Mouse (Mus musculus) forelimb bud, embryonic 11.5 days (tissue): ENCODE data around the gene Ranbp3.

Experiments
- DNase-seq: peaks from one replicate; pipeline ENCODE4 v3.0.0-alpha.2; 2012; ENCODE audit warnings: low read depth, low spot score

Gene Ranbp3

DNA sequence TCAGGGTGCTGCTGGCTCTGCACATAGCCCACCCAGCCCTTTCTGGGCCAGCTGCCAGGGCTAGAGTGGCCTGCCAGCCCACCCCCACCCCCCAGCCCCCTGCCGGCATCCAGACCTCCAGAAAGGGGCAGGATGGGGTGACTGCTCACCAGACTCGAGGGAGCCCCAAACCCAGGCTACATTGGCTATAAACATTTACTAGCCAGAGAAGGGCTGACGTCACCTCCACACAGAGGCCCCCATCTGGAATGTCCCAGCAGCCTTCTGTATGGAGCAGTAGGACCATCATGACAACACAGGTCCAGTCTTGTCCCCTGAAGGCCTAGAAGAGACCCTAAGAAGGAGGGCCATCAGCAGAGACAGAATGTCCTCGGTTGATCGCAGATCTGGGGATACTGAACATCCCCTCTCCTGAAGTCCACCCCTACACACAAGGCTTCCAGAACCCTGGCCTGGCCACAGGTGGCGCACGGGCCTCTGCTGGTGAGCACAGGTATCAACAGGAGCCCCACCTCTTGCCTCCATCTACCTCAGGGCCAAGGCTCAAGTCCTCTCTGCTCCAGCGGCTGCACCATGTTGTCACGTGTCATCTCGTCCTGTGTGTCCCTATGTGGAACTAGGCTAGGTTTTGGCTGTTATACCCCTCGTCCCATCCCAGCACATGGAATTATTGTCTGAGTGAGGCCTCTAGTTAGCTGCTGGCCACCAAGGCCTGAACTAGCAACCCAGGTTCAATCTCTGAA, 50.5 kb downstream of the Ranbp3 start:
- no peak for DNase-seq

DNA sequence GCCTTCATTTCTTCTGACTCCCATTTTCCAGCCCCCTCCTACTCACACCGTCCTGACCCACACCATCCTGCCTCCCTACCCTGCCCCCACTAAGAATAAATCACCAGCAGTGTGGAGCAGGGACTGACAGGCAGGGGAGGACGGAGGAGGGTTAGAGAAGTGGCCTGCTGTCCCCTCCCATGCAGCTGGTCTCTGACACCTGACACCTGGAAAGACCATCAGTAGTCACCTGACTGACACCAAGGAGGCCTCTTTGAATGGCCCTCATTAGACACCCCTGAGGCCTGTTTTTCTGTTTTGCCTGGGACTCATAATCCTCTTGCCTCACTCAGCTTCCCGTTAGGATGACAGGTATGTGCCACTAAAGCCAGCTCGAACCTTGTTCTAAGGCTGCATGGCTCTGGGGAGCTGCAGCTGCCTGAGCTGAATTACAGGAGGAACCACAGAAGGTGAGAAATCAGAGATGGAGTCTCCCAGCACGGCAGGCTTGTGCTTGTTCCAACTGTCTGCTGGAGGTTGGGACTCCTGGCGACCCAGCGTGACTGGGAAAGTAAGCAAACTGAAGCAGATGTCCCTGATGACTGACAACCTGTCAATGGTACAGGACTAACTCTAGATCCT, 54.0 kb downstream of the Ranbp3 start:
- DNase-seq, result peak; percentile 32

DNA sequence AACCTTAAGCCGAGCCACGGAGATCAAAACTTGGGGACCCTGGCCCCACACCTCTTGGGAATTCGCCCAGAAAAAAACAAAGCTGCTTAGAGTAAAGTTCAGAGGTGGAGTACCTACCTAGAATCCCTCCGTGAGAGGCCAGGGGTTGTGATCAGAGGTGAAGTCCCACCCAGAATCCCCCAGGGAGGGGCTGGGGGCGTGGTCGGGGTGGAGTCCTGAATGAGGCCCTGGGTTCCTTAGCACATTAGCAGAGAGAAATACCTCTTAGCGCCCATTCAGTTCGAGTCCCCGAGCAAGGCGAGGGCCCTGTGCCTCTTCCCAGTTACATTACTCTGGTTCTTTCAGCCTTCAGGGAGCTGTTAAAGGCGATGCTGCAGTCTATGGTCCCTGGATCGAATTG, 54.6 kb downstream of the Ranbp3 start:
- DNase-seq, result peak; percentile 29

DNA sequence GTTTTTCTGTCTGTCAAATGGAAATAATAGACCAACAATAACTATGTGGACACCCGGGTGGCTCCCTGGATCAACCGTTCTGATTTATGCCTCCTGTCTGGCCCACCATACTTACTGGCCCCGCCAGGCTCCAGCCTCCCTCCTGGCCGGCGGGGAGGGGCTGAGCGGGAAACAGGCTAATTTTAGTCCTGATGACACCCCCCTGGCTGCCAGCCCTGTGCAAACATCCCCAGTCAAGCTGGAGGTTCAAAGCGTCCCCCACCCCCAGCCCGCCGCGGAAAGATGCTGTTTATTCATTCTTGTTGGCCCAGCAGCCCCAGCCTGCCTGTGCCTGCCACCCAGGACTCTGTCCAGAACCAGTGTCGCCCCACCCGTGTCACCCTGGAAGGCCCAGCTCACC, 55.0 kb downstream of the Ranbp3 start:
- DNase-seq, result no peak

DNA sequence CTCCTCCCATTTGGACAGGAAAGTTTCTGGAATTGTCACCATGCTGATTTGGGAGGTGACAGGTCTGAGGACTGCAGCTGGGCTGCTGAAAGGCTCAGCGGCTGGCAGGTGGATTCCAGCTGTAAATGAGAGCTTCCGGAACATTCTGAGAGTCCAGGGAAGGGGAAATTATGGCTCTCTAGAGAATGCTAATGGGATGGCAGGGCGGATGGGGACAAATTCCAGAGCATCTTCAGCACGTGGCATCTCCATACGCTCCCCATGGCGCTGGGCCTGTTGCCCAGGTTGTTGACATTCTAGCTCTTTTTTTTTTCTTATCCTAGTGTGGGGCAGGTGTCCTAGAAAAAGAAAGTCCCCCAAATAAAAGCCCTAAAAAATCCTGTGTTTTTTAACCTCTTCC, 56.1 kb downstream of the Ranbp3 start:
- no peak for DNase-seq

DNA sequence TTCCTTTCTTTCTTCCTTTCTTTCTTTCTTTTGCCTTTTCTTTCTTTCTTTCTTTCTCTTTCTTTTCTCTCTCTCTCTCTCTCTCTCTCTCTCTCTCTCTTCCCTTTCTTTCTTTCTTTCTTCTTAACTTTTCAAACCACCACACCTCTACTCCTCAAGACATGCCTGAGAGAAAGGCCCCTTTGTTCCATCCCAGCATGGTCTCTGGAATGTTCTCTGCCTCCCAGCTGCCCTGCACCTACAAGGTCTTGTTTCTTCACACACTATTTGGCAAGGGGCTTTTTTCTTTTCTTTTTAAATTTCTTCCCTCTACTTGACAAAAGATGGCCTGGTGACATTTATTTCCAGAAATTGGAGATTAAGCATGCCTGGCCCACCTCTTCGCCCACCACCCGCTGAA, 56.6 kb downstream of the Ranbp3 start:
- no peak for DNase-seq

DNA sequence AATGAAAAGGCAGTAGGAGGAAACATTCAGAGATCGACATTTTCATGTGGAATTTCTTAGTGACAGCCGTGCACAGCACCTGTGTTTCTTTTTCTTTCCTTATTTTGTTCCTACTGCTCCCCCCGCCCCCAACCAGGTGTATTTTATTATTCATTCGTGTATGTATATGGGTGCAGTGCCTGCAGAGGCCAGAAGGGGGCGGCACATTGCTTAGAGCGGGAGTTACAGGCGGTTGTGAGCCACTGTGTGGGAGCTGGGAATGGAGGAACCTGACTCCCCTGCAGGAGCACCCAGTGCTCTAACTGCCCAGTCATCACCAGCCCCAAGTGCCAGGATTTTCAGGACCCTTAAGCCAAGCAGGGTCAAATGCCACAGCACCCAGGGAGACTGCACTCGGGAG, 63.4 kb downstream of the Ranbp3 start:
- DNase-seq, result no peak

DNA sequence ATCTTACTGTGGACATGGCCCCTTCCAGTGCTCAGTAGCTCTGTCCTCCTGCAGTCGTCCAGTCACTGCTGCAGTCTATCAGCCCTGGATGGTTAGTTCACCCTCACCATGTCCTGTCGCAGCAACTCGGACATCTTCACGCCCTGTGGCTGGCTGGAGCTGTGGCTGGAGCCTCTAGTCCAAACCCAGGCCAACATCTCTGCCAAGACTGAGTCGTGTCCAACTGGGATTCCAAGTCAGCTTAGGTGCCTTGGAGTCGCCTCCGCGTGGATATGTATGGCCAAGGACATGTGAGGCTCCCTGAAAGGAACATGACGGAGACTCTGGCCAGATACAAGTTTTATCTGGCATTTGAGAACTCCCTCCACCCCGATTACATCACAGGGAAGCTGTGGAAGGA, 65.1 kb downstream of the Ranbp3 start:
- DNase-seq, result no peak

DNA sequence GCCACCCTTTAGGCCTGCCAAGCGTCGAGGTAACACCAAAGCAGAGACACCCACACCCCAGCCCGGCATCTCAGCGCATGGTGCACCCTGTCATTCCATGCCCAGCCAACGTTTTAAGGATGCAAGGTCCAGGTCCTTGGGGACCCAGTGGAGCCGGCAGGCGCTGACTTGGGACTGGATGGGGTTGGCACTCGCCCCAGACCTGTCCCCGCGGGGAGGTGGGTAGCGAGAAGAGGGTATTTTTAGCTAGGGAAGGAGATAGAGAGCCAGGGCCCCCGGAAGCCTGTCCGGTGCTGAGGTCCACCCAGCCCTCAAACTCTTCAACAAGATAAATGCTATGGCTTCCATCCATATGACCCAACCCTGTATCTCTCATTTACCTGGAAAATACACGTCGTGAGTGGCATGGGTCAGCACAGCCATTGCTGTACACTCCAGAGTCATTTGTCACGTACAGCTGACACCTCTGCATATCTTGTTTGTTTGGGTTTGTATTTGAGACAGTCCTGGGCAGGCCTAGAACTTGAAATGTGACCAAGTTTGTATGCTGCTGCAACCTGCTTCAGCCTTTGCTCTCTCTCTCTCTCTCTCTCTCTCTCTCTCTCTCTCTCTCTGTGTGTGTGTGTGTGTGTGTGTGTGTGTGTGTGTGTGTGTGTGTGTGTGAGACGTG, 67.2 kb downstream of the Ranbp3 start:
- no peak for DNase-seq

DNA sequence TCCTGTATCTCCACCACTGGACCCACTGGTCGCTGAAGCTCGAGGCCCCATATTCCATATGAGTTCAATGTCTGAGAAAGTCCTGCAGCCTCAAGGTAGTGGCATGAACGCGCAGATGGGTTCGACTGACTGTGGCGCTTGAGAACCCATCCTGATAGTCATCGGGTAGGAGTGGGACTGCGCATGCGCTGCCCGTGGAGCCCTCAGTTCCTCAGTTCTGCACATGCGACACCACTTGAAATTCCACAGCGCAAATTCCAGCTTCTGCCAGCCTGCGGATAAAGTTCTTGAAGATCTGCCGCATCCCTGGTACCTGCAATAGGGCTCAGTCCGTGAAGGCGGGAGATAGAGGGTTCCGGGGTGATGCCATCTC, 67.7 kb downstream of the Ranbp3 start:
- DNase-seq, result no peak

DNA sequence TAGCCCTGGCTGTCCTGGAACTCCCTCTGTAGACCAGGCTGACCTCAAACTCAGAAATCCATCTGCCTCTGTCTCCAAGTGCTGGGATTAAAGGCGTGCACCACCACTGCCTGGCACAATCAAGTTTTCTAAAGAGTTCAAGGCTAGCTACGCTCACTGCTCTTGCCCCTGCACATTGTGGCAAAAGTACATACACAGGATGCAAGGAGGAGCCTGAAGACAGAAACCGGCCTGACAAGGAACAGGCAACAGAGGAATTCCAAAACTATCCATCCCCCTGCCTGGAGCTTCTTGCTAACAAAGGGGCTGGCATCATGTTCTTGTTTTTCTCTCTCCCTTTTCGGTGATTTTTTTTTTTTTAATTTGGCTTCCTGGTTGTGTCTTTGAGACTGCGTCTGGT, 71.1 kb downstream of the Ranbp3 start:
- no peak for DNase-seq

DNA sequence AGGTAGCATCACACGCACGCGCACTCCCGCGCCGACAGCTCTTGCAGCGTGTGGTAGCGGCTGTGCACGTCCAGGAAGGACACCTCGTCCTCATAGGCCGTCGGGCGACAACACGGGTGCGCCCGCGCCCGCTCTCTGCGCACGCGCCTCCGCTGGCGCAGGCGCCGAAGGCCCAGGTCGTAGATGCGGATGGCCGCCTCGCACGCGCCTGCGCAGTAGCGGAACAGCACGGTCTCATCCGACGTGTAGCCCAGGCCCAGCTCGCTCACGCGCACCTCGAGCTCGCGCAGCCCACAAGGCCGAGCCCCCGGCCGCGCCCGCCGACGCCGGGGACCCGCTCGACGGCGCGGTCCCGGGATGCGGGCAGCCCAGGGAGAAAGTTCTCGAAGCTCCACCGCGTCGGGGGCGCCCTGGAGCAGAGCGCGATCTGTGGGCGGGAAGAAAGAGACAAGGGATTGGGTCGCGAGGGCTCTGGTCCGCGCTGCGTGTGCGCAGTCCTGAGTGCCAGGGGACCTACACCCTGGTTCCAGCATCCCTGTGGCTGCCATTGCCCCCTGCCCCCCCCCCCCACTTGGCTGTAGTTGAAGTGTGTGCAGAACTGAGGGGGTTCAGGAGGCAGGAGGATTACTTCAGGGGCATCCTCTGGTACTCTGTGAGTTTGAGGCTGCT, 78.4 kb downstream of the Ranbp3 start:
- peak; percentile 66 for DNase-seq

DNA sequence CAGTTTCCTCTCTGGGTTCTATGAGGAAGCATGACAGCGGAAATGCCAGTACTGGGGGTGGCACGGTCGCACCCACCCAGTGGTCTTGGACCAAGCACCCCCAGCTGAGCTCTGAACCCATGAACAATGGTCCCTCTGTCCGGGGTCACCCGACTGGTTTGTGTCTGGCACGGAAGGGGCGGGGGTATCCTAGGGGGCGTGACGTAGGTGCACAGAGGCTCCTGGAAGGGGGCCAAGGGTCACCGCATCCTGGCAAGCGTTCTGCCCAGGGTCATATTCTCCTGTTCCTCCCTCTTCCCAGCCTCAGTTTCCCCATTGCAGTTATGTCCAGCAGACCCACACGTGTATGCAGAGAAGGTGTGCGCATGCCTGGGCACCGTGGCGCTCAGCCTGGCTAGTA, 80.4 kb downstream of the Ranbp3 start:
- DNase-seq, result no peak

DNA sequence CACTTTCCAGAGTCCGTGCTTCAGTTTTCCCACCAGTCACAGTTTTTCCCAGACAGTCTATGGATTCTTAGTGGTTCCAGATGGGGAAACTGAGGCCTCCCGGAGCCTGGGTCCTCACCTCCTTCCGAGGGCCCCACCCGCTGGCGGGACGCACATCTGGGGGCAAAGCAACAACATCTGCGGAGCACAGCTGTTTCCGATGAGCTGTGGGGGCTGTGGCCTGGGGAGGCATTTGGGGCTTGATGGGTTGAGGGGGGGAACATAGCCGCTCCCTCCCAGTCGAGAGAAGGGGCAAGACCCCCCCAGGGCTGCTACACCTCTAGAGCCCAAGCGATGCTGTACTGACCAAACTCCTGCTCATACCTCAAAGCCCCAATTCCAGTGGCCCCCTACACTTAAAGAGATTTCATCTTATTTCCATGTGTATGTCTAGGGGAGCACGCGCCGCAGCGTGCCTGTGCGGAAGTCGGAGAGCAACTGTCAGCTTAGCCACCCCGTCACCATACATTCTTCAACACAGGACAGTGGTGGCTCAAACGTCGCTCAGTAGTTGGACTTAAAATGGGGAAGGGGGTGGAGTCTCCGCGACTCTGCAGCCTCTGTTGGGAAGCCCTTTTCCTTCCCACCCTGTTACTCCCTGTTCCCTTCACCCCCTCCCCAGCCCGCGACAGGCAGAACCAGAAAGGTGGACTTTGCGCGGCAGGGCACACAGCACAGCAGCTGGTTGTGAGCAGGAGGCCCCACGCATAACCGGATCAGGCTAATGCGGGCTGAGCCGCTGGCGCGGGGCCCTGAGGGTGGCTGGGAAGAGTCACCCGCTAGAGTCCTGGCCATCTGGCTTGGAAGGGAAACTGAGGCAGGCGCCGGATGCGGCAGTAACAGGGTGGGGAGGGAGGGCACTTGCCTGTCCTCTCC, 81.4 kb downstream of the Ranbp3 start:
- no peak for DNase-seq

DNA sequence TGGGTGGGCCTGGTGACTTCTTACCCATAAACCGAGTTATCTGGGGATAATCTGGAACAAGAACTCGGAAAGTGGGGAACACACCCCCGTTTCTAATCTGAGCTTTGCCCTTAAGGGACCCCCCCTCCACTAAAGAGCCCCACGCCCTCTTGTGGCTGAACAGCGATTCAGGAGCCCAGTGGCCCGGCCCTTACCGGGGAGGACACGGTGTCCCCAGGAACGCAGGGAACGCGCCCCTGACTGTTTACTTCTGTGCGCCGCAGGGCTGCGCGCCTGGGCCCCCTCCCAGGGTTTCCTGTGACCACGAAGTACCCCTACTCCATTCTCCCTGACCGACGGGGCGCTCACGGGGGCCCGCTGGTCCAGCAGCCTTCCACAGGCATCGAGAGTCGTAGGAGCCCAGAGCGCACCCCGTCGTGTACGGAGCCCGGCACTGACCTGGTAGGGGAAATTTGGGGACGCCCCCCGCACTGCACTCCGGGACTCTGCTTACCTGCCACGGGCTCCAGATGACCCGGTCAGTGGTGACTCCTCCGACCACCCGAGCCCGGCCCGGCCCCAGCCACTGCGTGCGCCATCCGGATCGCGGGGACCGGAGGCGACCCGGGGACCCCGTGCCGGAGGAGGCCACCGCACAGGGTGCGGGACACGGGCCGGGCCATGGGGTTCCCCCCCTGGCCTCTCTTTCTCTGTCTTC, 83.8 kb downstream of the Ranbp3 start:
- no peak for DNase-seq

DNA sequence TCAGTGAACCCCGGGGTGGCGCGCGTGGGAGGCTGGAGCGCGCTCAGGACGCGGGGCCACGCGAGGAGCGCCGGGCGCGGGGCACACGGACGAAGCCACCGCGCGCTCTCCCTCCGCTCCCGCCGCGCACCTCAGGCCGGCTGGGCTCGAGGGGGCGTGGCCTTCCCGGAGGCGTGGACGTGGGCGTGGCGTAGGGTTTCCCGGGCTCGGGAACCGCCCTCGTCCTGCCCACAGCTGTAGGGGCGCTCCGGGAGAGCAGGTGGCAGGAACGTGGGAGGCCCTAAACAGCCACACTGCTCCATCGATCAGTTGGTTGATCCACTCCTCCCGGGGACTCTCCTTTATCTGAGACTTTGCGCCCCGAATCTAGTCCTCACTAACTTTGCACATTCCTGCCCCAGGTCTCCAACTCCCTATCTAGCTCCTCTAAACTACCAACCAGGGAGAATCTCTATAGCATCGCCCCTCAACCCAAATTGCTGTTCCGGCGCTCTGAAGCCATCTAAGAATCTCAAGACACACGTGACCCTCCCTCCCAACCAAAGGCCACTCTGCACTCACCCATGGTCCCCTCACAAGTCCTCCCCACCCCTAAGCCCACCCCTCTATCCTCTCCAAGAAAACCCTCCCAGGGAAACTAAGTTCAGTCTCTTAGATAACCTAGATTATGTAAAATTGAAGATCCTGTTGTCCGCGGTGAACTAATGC, 84.5 kb downstream of the Ranbp3 start, which contains the start of gene Nrtn:
Gene Nrtn, minus strand, starts transcription at position 115 of the 708 bp plus-strand sequence.
- peak; percentile 79 for DNase-seq

DNA sequence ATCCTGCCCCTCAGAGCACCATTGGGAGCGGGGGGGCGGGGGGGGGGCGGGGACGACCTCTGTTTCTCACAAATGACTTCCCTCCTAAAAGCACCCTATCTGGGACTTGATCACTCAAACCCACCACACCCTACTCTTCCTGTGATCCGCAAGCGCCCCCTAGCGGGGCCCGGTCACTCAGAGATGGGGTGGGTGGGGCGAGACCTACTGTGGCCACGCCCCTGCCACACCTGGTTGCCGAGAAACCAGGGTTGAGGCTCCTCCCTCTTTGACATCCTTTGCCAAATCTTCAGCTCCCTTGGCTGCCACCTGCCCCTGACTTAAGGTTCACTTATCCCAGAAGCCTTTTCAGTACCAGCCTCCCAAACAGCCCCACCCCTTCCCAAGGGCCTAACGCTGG, 85.0 kb downstream of the Ranbp3 start:
- DNase-seq, result peak; percentile 46

DNA sequence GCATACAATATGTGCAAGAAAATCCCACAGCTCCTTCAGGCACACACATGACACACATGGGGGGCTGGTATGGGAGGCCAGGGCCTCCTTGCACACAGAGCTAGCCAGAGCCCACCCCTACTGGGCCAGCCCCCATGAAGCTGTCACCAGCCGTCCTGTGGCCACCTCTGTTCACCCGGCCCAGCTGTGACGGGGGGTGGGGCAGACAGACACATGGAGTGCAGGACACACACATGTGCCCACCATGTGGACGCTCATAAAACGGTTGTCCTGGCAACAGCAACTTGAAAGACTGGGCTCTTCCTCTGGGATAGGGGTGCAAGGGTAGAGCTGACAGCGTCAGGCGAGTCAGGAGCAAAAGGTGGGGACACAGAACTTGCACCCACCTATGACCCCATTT, 86.2 kb downstream of the Ranbp3 start:
- peak; percentile 80 for DNase-seq

DNA sequence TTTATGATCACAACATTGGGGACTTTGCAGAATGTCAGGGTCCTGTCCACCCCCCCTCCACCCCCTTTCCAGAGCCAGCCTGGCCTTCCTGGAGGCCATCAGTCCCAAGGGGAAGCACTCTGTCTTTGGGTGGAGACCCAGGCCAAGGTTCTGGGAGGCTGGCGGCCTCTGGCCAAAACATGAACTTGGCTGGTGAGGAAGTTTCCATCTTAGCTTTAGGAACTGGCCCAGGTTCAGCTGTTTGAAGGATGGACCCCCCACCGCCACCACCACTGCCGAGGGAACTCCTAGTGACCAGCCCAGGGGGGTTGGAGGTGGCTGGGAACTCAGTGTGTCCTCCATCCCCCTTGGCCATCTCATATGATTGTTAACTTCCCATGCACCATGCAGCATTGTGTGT, 88.0 kb downstream of the Ranbp3 start:
- no peak for DNase-seq
